Mouse (Mus musculus): ENCODE measurements around the gene Uvrag.

GRCm38 (mm10) chr7:99177386-99177785, 36.4 kb upstream of the Uvrag start:
- TF ChIP-seq POLR2A (IDR thresholded peaks at IDR 0.05; ENCODE audit: low read depth, low read length): no peak
- no peak for TF ChIP-seq CTCF (IDR thresholded peaks at IDR 0.05; ENCODE audit: borderline replicate concordance, insufficient read depth, low read length)
